ENCODE assay signal across 10 mouse cellular contexts in the genomic region with DNA sequence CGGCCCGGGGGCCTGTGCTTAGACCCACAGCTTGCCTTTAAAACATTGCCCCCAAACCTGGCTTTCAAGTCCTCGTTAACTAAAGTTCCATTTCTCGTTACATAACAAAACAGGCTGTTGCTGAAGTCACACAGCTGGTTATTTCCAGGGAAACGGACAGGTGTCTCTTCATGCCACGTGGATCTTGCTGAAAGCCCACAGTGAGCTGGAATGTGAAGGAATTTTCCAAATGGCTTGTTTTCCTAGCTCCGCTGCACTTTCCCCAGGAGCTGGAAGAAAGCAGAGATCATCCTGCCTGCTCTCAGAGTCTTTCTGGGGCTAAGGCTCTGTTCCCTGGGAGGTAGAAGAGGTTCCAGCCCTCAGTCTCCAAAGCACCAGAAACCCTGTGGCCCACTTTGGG.
"Had no signal": no experiment of that assay in that cellular context is flagged by ENCODE, and none has a peak within 500 bp of the region (broad histone marks: within the 10 kb centered on the region; RNA-seq: fewer than 3 reads in every experiment).

No protein-coding gene starts in this region.

- H3K4me2 ChIP-seq: liver, embryonic 11.5 days; lung, embryonic 14.5 days; midbrain, embryonic 13.5 days; stomach, embryonic 15.5 days had no signal

- ATAC-seq: intestine, embryonic 16.5 days; midbrain, embryonic 13.5 days had no signal

- H3K9me3 ChIP-seq: limb, embryonic 10.5 days; midbrain, embryonic 13.5 days; stomach, embryonic 15.5 days had no signal

- H3K4me3 ChIP-seq: left cerebral cortex, adult 2 months; limb, embryonic 10.5 days; midbrain, embryonic 13.5 days; stomach, embryonic 15.5 days had no signal

- H3K9ac ChIP-seq: lung, embryonic 14.5 days; midbrain, embryonic 13.5 days; stomach, embryonic 15.5 days had no signal

- H3K36me3 ChIP-seq: limb, embryonic 10.5 days; midbrain, embryonic 13.5 days; stomach, embryonic 15.5 days had no signal

- H3K4me1 ChIP-seq: stomach, embryonic 15.5 days had no signal

- H3K27ac ChIP-seq: left cerebral cortex, adult 2 months; limb, embryonic 10.5 days; midbrain, embryonic 13.5 days; stomach, embryonic 15.5 days had no signal

- H3K27me3 ChIP-seq: stomach, embryonic 15.5 days had no signal

- DNase-seq: lung, embryonic 14.5 days; right cerebral cortex, postnatal 14 days; thymus, adult 2 months; thymus, postnatal 25 days had no signal
